Mouse (Mus musculus): ENCODE data around the gene Cd300lb. TPM values are rescaled to one million over a fixed set of nuclear protein-coding genes. Genes with fewer than 3 reads are reported as not detected.
"Not testable (repeated sequence)": the region's sequence is repeated elsewhere in the genome, so short reads cannot be mapped to it uniquely, and the experiment has no call there.

Gene Cd300lb
- total RNA-seq (2015) (18.8 and 25.5 TPM in 2 replicates), total RNA-seq (2017) (12.1 and 15.6 TPM in 2 replicates)

DNA sequence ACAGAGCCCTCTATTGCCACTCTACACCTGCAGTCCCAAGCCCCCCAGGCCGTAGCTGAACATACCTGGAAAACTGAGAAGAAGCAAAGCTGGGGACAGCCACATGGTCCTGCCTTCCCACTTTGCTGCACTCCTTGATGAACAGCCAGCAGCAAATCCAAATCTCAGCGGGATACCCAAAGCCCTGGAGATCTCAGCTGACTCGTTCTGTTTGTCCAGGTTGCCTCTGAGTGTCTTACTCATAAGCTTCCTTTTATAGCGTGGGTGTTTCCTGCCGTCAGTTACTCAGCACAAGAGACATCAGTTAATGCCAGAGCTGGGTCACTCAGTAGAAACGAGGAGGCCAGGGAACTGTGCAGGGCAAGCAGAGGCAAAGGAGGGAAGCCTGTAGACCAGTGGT is at the start of gene Cd300lb:
Gene Cd300lb (minus strand): TSS at position 243 of the 400 bp plus-strand sequence.
- peak; percentile 40 for ATAC-seq (replicated peaks; ENCODE audit: poor library complexity)

- ATAC-seq (replicated peaks; ENCODE audit: poor library complexity), result no peak
Measured at GRCm38 (mm10) chr11:114981866-114982265, 47.7 kb upstream of the Cd300lb start.

DNA sequence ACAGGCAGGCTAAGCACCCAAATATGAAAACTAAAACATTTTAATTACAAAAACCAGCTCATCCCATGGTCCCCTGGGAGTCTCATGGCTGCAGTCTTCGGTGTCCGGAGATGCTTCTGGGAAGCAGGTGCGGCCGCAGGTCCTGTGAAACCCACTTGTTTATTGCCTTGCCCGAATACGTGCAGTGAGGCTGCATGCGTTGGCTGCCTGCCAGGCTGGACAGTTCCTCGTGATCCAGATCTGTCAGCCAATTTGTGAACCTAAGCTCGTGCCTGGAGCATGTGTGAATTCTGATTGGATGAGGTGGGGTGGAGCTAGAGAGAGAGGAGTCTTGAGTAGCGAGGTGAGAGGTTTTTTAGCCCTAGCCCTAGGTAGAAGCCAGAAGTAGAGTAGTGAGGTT is 38.5 kb upstream of the Cd300lb start:
- no peak for ATAC-seq (replicated peaks; ENCODE audit: poor library complexity)

DNA sequence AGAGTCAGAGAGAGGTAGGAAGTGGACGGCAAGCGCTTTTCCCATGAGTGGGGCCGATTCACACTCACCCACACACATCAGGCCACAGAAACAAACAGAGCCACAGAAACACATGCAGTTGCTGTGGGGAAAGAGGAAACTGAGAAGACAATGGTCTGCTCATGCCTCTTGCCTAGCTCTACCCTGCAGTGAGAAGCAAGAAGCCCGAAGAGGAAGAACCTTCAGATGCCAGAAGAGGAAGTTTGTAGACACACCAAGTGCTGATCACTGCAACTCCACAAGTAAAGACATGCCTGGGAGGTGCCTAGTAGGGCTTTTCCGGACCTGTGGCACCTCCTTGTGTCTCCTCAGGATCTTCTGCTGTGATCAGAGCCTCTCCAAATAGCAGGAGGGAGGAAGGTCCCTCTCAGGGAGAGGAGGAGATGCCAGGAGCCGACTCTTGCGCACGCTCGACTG is 34.6 kb upstream of the Cd300lb start, which contains the start of gene Cd300c:
Gene Cd300c (minus strand): TSS at position 406 of the 456 bp plus-strand sequence.
- peak; percentile 77 for ATAC-seq (replicated peaks; ENCODE audit: poor library complexity)

DNA sequence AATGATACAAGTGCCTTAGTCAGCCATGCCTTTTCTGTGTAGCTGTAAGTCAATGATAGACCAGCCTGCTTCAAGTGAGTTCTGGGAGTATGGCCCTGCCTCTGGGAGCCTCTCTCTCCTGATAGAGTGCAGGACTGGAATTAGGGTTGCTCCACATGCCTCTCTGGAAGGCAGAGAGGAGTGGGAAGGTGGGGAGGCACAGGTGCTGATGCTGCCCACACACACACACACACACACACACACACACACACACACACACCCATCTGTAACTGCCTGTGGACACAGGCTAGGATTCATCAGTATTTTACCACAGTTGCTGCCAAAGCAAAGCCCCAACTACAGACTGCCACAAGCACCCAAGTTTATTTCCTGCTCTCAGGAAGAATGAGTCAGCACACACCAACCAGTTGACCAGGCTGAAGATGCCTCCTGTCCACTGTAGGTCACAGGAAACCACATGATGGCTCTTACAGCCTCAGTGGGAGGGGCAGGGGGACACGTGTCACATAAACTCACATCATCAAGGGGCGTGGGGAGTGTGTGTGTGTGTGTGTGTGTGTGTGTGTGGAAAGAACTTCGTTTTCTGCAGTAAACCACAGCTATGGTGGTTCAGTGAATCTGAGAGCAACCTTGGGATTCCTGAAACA is 31.1 kb upstream of the Cd300lb start:
- peak; percentile 85 for ATAC-seq (replicated peaks; ENCODE audit: poor library complexity)

- ATAC-seq (replicated peaks; ENCODE audit: poor library complexity), result peak; percentile 82
Measured at GRCm38 (mm10) chr11:114960369-114960768, 26.2 kb upstream of the Cd300lb start.

DNA sequence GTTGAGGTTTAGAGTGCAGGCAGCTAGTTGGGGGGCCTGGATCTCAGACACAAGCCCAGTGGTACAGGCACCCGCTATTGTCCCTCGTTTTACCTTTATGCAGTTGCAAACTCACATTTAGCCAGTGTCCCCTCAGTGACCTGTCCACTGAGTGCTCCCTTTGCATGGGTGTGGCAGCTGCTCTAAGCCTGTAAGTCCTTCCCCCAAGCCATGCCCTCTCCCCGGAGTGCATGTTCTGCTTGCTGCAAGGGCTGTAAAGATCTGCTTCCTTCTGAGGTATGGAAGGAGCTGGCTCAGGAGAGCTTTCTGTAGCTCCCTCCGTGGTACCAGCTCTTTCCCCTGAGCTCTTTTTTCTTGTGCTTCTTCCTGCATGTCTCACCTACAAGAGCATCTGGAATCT is 595 bp downstream of the Cd300lb start:
- ATAC-seq (replicated peaks; ENCODE audit: poor library complexity), result no peak

- ATAC-seq (replicated peaks; ENCODE audit: poor library complexity), result peak; percentile 89
Measured at GRCm38 (mm10) chr11:114931041-114931440, 3.1 kb downstream of the Cd300lb start.

GRCm38 (mm10) chr11:114929581-114929980 is 4.6 kb downstream of the Cd300lb start:
- ATAC-seq (replicated peaks; ENCODE audit: poor library complexity), result peak; percentile 9; the same call in 1 of the 2 replicates

DNA sequence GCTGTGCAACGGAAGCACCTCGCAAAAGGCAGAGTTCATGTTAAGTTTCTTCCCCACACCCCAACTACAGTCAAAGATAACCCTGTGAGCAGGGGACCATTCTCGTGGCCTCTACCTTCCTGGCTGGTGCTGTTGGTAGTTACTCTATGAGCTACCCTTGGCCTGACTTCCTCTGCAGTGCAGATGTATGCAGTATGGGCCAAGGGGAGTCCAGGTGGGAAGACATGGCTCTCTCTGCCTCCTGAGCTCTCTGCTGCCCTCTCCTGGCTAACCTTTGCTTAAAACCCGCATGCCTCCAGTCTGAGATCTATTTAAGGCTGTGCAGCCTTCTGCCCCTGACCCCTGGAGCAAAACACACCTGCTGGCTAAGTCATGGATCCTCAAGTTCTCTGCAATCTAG is 10.2 kb downstream of the Cd300lb start:
- ATAC-seq (replicated peaks; ENCODE audit: poor library complexity), result peak; percentile 88

DNA sequence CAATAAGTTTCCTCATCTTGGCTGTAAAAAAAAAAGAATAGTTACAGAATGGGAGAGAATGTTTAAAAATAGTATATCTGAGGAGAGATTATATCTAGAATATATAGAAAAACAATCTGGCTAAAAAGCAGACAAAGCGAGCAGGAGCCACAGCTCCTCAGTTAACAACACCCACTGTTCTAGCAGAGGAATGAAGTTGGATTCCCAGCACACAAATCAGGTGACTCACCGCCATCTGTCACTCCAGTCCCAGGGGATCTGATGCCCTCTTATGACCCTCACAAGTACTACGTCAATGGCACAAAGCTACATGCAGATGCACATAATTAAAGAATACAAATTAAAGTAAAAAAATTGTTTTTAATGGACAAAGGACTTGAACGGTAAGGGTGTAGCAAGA is 11.7 kb downstream of the Cd300lb start:
- no peak for ATAC-seq (replicated peaks; ENCODE audit: poor library complexity)

DNA sequence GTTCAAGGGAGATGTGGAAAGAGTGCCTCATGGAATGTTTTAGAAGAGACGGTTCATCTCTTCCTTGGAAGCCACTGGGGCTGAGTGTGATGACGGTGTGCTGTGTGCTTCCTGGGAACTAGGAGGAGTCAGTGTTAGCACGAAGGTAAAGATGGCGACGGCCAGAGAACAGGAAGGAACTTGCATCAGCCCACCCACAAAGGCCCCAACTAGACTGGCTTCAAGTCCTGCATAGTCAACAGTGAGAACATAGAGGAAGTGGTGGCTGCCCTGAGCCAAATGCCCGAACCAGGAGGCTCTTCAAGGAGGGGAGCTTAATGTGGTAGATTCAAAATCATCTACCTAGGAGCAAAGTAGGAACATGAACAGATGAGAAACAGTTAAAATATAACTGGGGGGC is 17.1 kb downstream of the Cd300lb start:
- ATAC-seq (replicated peaks; ENCODE audit: poor library complexity), result peak; percentile 81

- peak; percentile 43 for ATAC-seq (replicated peaks; ENCODE audit: poor library complexity)
Measured at GRCm38 (mm10) chr11:114914978-114915377, 19.2 kb downstream of the Cd300lb start.

GRCm38 (mm10) chr11:114912847-114913246 is 21.3 kb downstream of the Cd300lb start:
- peak; percentile 83 for ATAC-seq (replicated peaks; ENCODE audit: poor library complexity)

DNA sequence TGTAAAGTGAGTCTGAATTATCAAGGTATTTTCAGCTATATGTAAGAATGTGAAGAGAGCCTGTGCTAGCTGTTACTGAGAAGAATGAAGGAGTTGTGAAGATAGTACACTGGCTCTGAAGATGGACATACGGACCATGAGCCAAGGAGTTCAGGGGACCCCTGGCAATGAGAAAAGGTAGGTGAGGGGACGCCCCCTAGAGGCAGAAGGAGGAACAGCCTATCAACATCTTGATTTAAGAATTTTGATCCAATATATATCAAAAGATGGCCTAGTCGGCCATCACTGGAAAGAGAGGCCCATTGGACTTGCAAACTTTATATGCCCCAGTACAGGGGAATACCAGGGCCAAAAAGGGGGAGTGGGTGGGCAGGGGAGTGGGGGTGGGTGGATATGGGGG is 24.6 kb downstream of the Cd300lb start:
- not testable (repeated sequence) for ATAC-seq (replicated peaks; ENCODE audit: poor library complexity)

DNA sequence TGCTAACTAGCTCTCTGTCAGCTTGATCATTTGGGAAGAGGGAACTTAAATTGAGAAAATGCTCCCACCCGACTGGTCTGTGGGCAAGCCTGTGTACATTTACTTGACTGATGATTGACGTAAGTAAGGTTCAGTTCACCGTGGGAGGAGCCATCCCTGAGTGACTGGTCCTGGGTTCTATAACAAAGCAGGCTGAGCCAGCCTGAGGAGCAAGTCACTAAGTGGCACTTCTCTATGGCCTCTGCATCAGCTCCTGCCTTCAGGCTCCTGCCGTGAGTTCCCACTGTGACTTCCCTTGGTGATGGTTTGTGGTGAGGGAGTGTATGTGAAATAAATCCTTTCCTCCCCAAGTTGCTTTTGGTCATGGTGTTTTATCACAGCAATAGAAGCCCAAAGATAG is 26.1 kb downstream of the Cd300lb start:
- ATAC-seq (replicated peaks; ENCODE audit: poor library complexity), result peak; percentile 7; the same call in 1 of the 2 replicates

- peak; percentile 94 for ATAC-seq (replicated peaks; ENCODE audit: poor library complexity)
Measured at GRCm38 (mm10) chr11:114907567-114907966, 26.6 kb downstream of the Cd300lb start.

DNA sequence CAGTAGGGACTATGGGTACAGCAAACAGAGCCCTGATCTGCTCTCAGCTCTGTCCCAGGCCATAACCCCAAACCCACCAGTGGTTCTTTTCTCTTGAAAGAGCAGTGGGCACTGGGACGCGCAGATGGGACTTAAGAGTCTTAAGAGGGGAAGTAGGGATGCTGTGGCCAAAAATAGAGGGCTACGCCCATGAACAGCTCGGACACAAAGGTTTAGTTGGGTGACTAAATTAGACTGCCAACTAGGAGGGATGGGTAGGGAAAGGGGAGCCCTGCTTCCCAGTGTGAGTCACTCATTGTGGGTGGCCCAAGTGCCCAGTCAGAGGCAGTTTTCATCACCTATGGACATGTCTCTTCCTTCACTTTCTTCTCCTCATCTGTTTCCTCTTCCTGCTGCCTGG is 31.0 kb downstream of the Cd300lb start:
- ATAC-seq (replicated peaks; ENCODE audit: poor library complexity), result no peak

- peak; percentile 72 for ATAC-seq (replicated peaks; ENCODE audit: poor library complexity)
Measured at GRCm38 (mm10) chr11:114898026-114898425, 36.2 kb downstream of the Cd300lb start.

- ATAC-seq (replicated peaks; ENCODE audit: poor library complexity), result peak; percentile 88
Measured at GRCm38 (mm10) chr11:114896085-114896484, 38.1 kb downstream of the Cd300lb start.

DNA sequence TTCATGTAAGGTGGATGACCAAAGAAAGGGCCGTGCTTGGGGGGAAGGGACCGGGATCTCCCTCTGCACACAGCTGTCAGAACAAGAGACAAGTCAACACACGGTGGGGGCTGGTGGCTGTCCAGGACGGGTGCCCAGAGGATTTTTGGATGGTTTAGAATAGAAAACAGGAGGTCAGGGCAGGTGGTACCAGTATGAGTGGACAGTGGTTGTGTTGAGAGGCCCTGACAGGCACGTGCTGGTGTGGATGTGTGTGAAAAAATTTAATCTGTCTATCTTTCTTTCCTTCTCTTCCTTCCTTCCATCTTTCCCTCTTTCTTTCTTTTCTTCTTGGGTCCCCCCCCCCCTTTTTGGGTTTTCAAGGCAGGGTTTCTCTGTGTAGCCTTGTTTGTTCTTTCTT is 43.6 kb downstream of the Cd300lb start:
- no peak; the same call in 1 of the 2 replicates for ATAC-seq (replicated peaks; ENCODE audit: poor library complexity)

- peak; percentile 80 for ATAC-seq (replicated peaks; ENCODE audit: poor library complexity)
Measured at GRCm38 (mm10) chr11:114889991-114890518, 44.1 kb downstream of the Cd300lb start, which contains the start of gene Cd300a. Gene Cd300a, plus strand, starts transcription at chr11:114890041.

Data from megakaryocyte progenitor cell, adult 5-6 weeks (primary cell).